Mouse (Mus musculus) C2C12 (cell line): ENCODE measurements around the gene Sobp.
A peak's percentile ranks its signal among the peaks of the same experiment; 100 is the strongest.

Experiments used
- CTCF ChIP-seq: IDR thresholded peaks from one replicate; pipeline ENCODE4 v1.5.1; 2011; ENCODE audit not compliant: control insufficient read depth, insufficient read depth, insufficient read length
- FOSL1 ChIP-seq: IDR thresholded peaks from one replicate; pipeline ENCODE4 v1.8.0; 2011; ENCODE audit warnings: mild to moderate bottlenecking, low read length; ENCODE audit not compliant: poor library complexity, insufficient read depth, severe bottlenecking
- MAX ChIP-seq: IDR thresholded peaks from one replicate; pipeline ENCODE4 v1.6.1; 2011; ENCODE audit warnings: mild to moderate bottlenecking, control low read depth
- MYOD1 ChIP-seq: IDR thresholded peaks from one replicate; pipeline ENCODE4 v1.6.1; 2011; ENCODE audit warnings: low read depth; ENCODE audit not compliant: control insufficient read depth, insufficient read length
- MYOG ChIP-seq: IDR thresholded peaks from one replicate; pipeline ENCODE4 v1.6.1; 2011; ENCODE audit not compliant: control insufficient read depth, insufficient read length; ENCODE audit errors: extremely low read depth
- USF1 ChIP-seq: IDR thresholded peaks from one replicate; pipeline ENCODE4 v1.6.1; 2011; ENCODE audit warnings: low read depth, mild to moderate bottlenecking, control low read depth, moderate library complexity

DNA sequence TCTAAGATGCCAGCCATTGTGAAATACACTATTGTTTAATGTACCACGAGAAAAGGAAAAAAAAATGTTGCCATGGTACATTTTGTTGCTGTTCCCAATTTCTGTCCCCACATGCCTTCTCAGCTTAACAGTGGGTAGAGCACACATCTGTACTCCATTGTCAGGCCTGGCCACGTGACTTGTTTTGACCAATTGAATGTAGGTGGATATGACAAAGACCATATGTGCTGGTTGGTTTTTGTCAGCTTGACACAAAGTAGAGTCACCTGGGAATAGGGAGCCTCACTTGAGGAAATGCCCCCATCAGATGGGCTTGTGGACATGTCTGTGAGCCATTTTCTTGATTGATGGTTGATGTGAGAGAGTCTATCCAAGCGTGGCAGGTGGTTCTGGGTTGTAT is 29.5 kb upstream of the Sobp start:
- no peak for TF ChIP-seq MAX
- no peak for TF ChIP-seq CTCF
- TF ChIP-seq USF1 = peak; percentile 50
- no peak for TF ChIP-seq MYOG
- no peak for TF ChIP-seq FOSL1
- TF ChIP-seq MYOD1 = no peak
